Mouse (Mus musculus) kidney, postnatal 0 days (tissue): ENCODE data around the gene Rrp36. TPM values are rescaled to one million over a fixed set of nuclear protein-coding genes. Genes with fewer than 3 reads are reported as not detected.

ENCODE experiments used
- ATAC-seq: fragments of 200-750 bp; cut with Nextera tagmentation; replicated peaks from 2 replicates; pipeline ENCODE4 v1.8.0; 2017; ENCODE audit warnings: low read depth, moderate number of reproducible peaks, moderate TSS enrichment, moderate library complexity; ENCODE audit not compliant: low FRiP score
- DNase-seq: peaks from one replicate; pipeline ENCODE4 v3.0.0-alpha.2; 2016; ENCODE audit warnings: low spot score
- H3K27ac ChIP-seq: fragments of 300-500 bp; sonication (generic); 2 replicates; pipeline ENCODE4 v1.5.1; 2014; ENCODE audit warnings: mild to moderate bottlenecking
- H3K27me3 ChIP-seq: fragments of 300-500 bp; sonication (generic); 2 replicates; pipeline ENCODE4 v1.6.1; 2014; ENCODE audit warnings: low read length, mixed read lengths; ENCODE audit not compliant: insufficient read depth
- H3K36me3 ChIP-seq: fragments of 300-500 bp; sonication (generic); 2 replicates; pipeline ENCODE4 v1.6.1; 2014; ENCODE audit warnings: low read length, mixed read lengths; ENCODE audit not compliant: insufficient read depth
- H3K4me1 ChIP-seq: fragments of 300-500 bp; sonication (generic); replicated peaks from 2 replicates; pipeline ENCODE4 v1.6.1; 2014; ENCODE audit warnings: antibody characterized with exemption, low read length, mixed read lengths; ENCODE audit not compliant: insufficient read depth
- H3K4me2 ChIP-seq: fragments of 300-500 bp; sonication (generic); 2 replicates; pipeline ENCODE4 v1.6.1; 2014; ENCODE audit warnings: mild to moderate bottlenecking, low read length, moderate library complexity, mixed read lengths
- H3K4me3 ChIP-seq: fragments of 300-500 bp; sonication (generic); replicated peaks from 2 replicates; pipeline ENCODE4 v1.5.1; 2014; ENCODE audit warnings: low read depth, low read length
- H3K9ac ChIP-seq: fragments of 300-500 bp; sonication (generic); 2 replicates; pipeline ENCODE4 v1.6.1; 2014; ENCODE audit warnings: low read depth, low read length
- H3K9me3 ChIP-seq: fragments of 300-500 bp; sonication (generic); replicated peaks from 2 replicates; pipeline ENCODE4 v1.6.1; 2016; ENCODE audit warnings: low read length, inconsistent platforms, mixed read lengths
- CTCF ChIP-seq: IDR thresholded peaks from 2 replicates; pipeline ENCODE4 v1.5.1; 2016; ENCODE audit warnings: antibody characterized with exemption, low read depth, mild to moderate bottlenecking, moderate library complexity
- WGBS: fragments of 180-500 bp; shearing (Covaris S2); extraction: QIAGEN DNeasy Blood & Tissue Kit; methylation state at CpG from one replicate; pipeline ENCODE4 v1.1.7; 2014; 5-methylcytosine and 5-hydroxymethylcytosine counted together
- polyA plus RNA-seq: library from polyadenylated mRNA; unstranded; fragments of >200 nt; fragmentation: Nextera tagmentation; extraction: Ambion mirVana; gene quantifications from 2 replicates; pipeline ENCODE4 v1.2.1, GENCODE M21; 2015

Rrp36 gene
- polyA plus RNA-seq, 1 experiment from 2014 or later = 44.4 TPM

DNA sequence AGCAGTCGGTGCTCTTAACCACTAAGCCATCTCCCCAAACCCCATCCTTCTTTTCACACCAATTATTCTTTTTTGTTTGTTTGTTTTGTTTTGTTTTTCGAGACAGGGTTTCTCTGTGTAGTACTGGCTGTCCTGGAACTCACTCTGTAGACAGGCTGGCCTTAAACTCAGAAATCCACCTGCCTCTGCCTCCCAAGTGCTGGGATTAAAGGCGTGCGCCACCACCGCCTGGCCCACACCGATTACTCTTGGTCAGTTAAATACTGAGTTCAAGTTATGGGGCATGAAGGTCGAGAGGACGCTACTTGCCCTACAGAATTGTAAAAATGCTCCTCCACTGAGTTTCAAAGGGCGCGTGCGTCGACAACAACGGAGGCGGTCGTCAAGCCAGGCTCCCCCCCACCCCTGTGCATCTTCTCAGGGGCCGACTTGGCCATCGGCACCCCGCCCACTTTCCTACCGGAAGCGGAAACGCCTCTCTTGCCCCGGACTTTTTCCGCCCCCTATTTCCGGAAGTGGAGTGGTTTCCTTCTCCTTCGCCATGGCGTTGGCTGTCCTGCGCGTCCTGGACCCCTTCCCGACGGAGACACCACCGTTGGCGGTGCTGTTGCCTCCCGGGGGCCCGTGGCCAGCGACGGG lies 36.9 kb upstream of the Rrp36 start, which contains the start of gene Pex6:
TSS of gene Pex6 (plus strand) at position 505 of the 639 bp plus-strand sequence.
- Histone ChIP-seq H3K36me3 (peaks cover 15% of the 10 kb centered on the region), H3K9me3 (no peaks in the 10 kb centered on the region), H3K4me1 (peaks cover 11% of the 10 kb centered on the region; the same call in 1 of the 2 replicates), H3K27ac (peak within 1 kb of the TSS; percentile 86), H3K4me2 (peak within 1 kb of the TSS; percentile 99), H3K4me3 (peak within 1 kb of the TSS; percentile 100), H3K27me3 (no peaks in the 10 kb centered on the region), H3K9ac (peak within 1 kb of the TSS; percentile 95)
- DNase-seq = peak; percentile 97
- no peak for TF ChIP-seq CTCF
- ATAC-seq = peak; percentile 87
- 7% methylated on average over 36 of the region's 36 CpGs for WGBS

DNA sequence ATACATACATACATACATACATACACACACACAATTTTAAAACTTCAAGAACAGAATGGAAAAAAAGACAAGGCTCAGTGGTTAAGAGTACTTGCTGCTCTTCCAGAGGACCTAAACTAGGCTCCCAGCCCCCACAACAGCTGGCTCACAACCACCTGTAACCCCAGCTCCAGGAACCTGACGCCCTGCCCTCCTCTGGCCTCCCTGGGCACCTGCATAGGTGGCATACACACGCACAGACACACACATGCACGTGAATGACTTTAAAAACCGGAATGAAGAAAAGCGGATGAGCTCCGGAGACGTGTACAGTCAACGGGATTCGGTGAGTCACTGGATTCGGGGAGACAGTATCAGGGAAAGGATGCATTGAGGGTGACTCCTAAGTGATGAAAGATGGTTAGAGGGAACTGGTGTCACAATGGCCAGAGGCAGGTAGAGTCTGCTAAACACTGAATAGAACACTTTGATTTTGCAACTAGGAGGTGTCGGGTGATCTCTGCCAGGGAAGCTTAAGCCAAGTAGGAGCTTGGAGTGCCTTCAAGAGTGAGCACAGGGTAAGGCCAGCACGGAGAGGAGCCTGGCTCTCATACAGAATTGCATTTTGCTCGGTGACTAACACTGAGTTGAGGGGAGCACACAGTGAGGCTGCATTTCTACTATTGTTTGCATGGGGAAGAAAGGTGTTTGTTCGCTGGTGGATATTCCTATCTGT lies 32.4 kb upstream of the Rrp36 start:
- H3K27me3 ChIP-seq = no peaks in the 10 kb centered on the region
- DNase-seq = no peak
- no peak overlapping the region for H3K4me2 ChIP-seq
- H3K4me1 ChIP-seq = peaks cover 12% of the 10 kb centered on the region; the same call in 1 of the 2 replicates
- 94% methylated on average over 14 of the region's 14 CpGs for WGBS
- no peak overlapping the region for H3K27ac ChIP-seq
- no peaks in the 10 kb centered on the region for H3K36me3 ChIP-seq
- peak; percentile 9; the same call in 1 of the 2 replicates for TF ChIP-seq CTCF
- ATAC-seq = no peak
- no peak overlapping the region for H3K4me3 ChIP-seq
- no peaks in the 10 kb centered on the region for H3K9me3 ChIP-seq
- no peak overlapping the region for H3K9ac ChIP-seq

DNA sequence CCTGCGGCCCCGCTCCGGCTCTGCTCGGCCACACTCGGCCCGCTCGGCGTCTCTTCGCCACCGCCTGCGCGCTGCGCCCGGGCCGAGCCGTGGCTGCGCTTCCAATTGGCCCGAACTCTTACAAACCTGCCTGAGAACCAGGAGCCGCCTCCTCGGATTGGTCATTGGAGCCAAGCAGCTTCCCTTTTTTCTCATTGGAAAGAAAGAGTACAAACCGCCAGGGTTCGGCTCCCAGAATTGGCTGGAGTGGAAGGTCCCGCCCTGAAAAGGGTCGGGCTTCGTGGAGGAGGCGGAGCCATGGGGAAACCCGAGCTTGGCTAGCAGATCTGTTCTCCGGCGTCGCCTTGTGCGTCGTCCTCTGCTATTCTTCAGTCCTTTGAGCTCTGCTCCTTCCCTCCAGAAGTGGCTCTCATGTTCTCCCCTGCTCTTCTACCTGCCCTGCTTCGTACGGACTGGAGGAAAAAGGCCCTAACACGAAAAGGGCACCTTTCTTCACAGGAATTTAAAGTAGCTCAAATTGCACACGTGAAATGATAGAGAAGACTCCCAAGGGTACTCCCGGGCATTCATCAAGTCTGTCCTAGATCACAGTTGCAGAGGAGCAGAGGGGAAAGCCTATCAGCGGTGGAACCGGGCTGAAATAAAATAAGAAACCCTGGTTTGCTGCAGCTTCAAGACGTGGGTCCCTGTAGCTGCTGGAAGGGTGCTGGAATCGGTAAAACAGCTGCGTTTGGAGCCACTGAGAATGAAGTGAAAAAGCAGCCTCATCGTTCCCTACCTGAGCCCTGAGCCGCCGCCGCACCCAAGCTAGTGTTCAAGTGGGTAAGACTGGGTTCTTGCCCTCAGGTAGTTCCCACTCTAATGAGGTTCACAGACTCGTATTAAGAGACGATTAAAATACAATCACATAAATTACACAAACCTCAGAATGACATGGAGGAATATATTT lies 31.0 kb upstream of the Rrp36 start, which contains the start of gene Ppp2r5d:
TSS of gene Ppp2r5d (minus strand) at position 225 of the 949 bp plus-strand sequence.
- ATAC-seq (peak; percentile 95), DNase-seq (peak; percentile 100)
- H3K27me3 ChIP-seq = no peaks in the 10 kb centered on the region
- H3K27ac ChIP-seq = peak within 1 kb of the TSS; percentile 92
- peak within 1 kb of the TSS; percentile 61 for H3K4me2 ChIP-seq
- peak within 1 kb of the TSS; percentile 89 for H3K9ac ChIP-seq
- H3K9me3 ChIP-seq = no peaks in the 10 kb centered on the region
- H3K4me3 ChIP-seq = peak within 1 kb of the TSS; percentile 82
- H3K36me3 ChIP-seq = no peaks in the 10 kb centered on the region
- no peak for TF ChIP-seq CTCF
- WGBS = 2% methylated on average over 48 of the region's 48 CpGs
- H3K4me1 ChIP-seq = peaks cover 12% of the 10 kb centered on the region; the same call in 1 of the 2 replicates

DNA sequence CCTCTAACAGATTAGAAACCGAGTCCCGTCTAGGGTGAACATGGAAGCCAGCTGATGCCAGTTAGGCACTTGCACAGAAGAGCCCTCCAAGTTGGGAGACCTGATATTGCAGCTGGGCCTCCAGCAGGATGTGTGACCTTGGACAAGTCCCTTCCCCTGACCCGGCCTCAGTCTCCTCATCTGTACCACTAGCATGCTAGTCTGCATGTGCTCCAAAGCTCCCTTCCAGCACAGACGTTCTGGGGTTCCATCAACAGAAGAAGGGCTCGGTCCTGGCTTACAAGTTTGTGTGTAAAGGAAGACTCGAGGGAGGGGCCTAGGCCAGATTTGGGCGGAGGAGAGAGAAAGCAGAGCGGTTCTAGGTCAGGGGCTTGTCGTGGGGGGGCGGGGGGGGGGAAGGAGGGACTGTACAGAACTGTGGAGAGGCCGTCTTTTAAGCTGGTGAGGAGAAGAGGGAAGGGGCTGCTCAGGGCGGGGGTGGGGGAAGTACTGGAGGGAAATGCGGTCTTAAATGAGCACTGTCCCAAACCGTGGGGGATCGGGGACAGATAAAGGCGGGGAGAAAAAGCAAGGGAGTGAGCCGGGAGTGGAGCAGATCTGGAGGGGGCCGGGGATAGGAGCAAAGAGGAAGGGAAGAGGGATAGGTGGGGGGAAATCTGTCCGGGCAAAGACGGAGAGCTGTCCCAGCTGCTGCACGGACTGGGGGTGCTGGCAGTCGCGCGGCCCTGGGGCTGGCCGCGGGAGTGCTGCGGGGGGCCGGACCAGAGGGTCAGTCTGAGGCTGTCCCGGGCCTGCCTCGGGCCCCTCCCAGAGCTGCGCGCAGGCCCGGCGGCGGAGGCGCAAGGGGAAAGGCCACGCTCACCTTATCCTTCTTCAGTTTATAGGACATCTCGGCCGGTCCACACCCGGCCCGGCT lies 30.1 kb upstream of the Rrp36 start:
- peak; percentile 77 for DNase-seq
- peak; percentile 79 for ATAC-seq
- peak overlapping the region; percentile 89 for H3K9ac ChIP-seq

DNA sequence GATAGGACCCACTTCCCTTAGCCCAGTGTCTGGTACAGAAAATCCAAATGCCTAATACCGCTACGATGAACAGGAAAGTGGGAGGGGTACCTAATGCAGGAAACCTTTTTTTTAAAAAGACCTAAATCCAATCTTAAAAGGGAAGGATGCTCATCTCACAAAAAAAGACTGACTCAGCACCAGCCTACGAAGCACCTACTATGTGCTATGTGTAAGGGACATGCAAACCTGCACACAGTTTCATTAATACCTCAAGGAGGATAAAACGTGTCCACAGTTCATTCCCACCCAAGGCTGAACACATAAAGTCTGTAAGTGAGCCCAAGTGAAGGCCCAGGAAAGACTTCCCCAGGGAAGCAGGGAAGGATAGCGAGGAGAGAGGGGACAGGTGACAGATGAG lies 28.4 kb upstream of the Rrp36 start:
- 82% methylated on average over 5 of the region's 5 CpGs for WGBS
- no peak for TF ChIP-seq CTCF
- Histone ChIP-seq H3K36me3 (peaks cover 1% of the 10 kb centered on the region; the same call in 1 of the 2 replicates), H3K9me3 (no peaks in the 10 kb centered on the region), H3K4me1 (peaks cover 12% of the 10 kb centered on the region; the same call in 1 of the 2 replicates), H3K9ac (0 out of 2 replicates have a peak overlapping the region, but pooled peaks have one; percentile 35), H3K27ac (no peak overlapping the region), H3K4me3 (no peak overlapping the region), H3K27me3 (no peaks in the 10 kb centered on the region), H3K4me2 (no peak overlapping the region)
- ATAC-seq (no peak), DNase-seq (no peak)

More for the DNA sequence above, 30.1 kb upstream of the Rrp36 start:
- H3K9me3 ChIP-seq = no peaks in the 10 kb centered on the region
- WGBS = 3% methylated on average over 33 of the region's 41 CpGs
- H3K27me3 ChIP-seq = no peaks in the 10 kb centered on the region
- H3K4me2 ChIP-seq = peak overlapping the region; percentile 61
- peaks cover 12% of the 10 kb centered on the region; the same call in 1 of the 2 replicates for H3K4me1 ChIP-seq
- no peaks in the 10 kb centered on the region for H3K36me3 ChIP-seq
- TF ChIP-seq CTCF = no peak
- H3K4me3 ChIP-seq = peak overlapping the region; percentile 82
- H3K27ac ChIP-seq = peak overlapping the region; percentile 92
